Mouse (Mus musculus): Measurements from ENCODE around the gene Myl6b. TPM values are rescaled to one million over a fixed set of nuclear protein-coding genes. Genes with fewer than 3 reads are reported as not detected.

The Myl6b gene
- not detected for total RNA-seq (2023)

DNA sequence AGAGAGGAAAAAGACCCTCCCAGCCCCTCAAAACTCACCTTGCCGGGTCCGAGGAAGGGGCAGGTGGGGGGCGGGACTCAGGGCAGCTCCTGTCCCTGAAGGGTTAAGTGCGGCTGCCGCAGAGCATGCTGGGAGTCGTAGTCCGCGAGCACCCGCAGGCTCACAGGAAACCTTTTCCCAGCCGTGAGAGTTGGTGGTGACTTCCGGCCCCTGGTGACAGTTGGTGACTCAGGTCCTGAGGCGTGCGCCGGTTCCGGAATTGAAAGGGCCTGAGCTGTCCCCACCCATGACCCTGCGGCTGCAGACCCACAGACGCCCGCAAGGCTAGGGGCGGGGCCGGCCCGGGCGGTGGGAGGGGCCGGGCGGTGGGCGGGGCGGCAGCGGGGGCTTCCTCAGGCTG, at the start of gene Myl6b:
TSS of gene Myl6b (minus strand) at position 96 of the 400 bp plus-strand sequence.

DNA sequence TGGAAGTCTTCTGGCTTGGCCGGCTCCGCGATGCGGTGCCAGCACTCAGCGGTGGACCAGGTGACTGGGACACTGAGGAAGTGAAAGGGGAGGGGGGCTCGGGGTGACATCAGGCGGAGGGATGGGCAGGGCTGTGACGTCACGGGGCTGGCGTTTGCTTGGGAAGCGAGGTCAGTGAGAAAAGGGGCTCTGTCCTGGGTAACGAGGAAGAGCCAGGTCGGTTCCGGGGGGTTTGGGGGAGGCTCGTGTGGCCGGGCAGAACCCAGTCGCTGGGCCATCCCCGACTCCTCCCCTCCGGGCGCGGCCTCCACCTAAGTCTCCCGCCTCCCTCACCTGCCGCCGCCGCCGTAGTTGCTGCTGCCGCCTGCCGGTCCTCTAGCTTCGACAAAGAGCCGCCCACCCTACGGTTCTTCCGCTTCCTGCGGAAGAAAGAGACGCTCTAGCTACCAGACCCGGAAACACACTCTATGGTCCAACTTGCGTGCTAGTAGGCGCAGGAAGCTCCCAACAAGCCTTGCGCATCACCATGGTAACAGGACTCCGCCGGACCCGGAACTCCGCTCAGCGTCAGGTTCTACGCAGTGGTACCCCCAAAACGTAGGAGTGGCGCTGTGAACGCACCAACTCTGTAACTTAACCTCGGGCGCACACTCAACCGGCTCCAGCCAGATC, 49.0 kb upstream of the Myl6b start, which contains the start of gene Zc3h10:
TSS of gene Zc3h10 (minus strand) at position 414 of the 672 bp plus-strand sequence.

DNA sequence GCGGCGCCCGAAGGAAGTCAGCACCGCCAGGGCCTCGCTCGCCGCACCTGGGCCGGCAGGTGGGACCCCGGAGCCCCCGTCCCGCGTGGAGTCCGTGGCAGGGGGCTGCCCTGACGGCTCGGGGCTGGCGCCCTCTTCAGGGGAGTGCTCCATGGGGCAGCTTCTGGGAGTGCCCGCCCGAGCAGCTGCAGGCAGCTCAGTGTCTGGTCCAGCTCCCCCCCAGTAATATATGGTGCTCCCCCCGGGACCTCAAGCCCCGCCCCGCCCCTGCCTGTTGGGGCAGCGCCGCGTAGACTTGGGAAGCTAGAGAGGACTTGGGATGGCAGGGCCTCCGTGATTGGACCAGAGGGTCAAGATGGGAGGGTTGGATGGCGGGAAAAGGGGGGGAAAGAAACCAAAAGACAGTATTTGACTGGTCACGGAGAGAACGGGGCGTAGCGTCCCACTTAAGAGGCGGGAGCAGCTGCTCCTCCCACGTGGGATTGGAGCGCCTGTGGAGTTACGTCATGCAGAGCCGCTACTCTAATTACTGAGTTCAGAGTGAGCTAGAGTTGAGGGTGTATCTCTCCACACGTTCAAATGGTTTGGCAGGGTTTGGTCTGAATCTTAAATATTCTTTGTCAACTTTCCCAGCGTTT, 27.3 kb upstream of the Myl6b start, which contains the start of gene Esyt1:
TSS of gene Esyt1 (minus strand) at position 201 of the 638 bp plus-strand sequence.

GRCm38 (mm10) chr10:128493695-128494666, 4.5 kb downstream of the Myl6b start, which contains the start of gene Myl6:
Myl6 (minus strand) TSS chr10:128494145.

GRCm38 (mm10) chr10:128458719-128459408, 39.6 kb downstream of the Myl6b start, which contains the start of gene Smarcc2:
Smarcc2 (plus strand) TSS chr10:128459248.

Other genes with a start within 250 kb of the Myl6b start
- gene Apon, start 244.6 kb downstream of the Myl6b start, total RNA-seq (2023): not detected
- not detected for gene Apof, start 230.0 kb downstream of the Myl6b start, total RNA-seq (2023)
- 64.0 TPM for gene Stat2, start 228.1 kb downstream of the Myl6b start, total RNA-seq (2023)
- not detected for gene Il23a, start 199.9 kb downstream of the Myl6b start, total RNA-seq (2023)
- 41.8 TPM for gene Pan2, start 195.3 kb downstream of the Myl6b start, total RNA-seq (2023)
- 29.1 TPM for gene Cnpy2, start 176.2 kb downstream of the Myl6b start, total RNA-seq (2023)
- gene Cs, start 161.0 kb downstream of the Myl6b start, total RNA-seq (2023): 90.9 TPM
- gene Coq10a, start 129.7 kb downstream of the Myl6b start, total RNA-seq (2023): 27.2 TPM
- gene Ankrd52, start 121.6 kb downstream of the Myl6b start, total RNA-seq (2023): 51.7 TPM
- gene Slc39a5, start 97.5 kb downstream of the Myl6b start, total RNA-seq (2023): not detected
- 39.4 TPM for gene Nabp2, start 87.2 kb downstream of the Myl6b start, total RNA-seq (2023)
- gene Rnf41, start 87.0 kb downstream of the Myl6b start, total RNA-seq (2023): 28.5 TPM
- 126 TPM for gene Smarcc2, start 39.4 kb downstream of the Myl6b start, total RNA-seq (2023)
- gene Myl6, start 4.5 kb downstream of the Myl6b start, total RNA-seq (2023): 738 TPM
- 269 TPM for gene Esyt1, start 27.2 kb upstream of the Myl6b start, total RNA-seq (2023)
- gene Zc3h10, start 49.1 kb upstream of the Myl6b start, total RNA-seq (2023): 34.6 TPM
- 4,129 TPM for gene Rpl41, start 50.6 kb upstream of the Myl6b start, total RNA-seq (2023)
- gene Pa2g4, start 67.3 kb upstream of the Myl6b start, total RNA-seq (2023): 68.6 TPM
- gene Erbb3, start 91.0 kb upstream of the Myl6b start, total RNA-seq (2023): 1.3 TPM
- 1,438 TPM for gene Rps26, start 128.1 kb upstream of the Myl6b start, total RNA-seq (2023)
- 7.3 TPM for gene Ikzf4, start 147.3 kb upstream of the Myl6b start, total RNA-seq (2023)
- gene Suox, start 175.4 kb upstream of the Myl6b start, total RNA-seq (2023): 12.7 TPM
- 33.4 TPM for gene Rab5b, start 197.6 kb upstream of the Myl6b start, total RNA-seq (2023)
- 0.53 TPM for gene Pmel, start 205.5 kb upstream of the Myl6b start, total RNA-seq (2023)
- 33.1 TPM for gene Cdk2, start 206.3 kb upstream of the Myl6b start, total RNA-seq (2023)
- gene Dgka, start 246.2 kb upstream of the Myl6b start, total RNA-seq (2023): 936 TPM
- gene Pym1, start 249.2 kb upstream of the Myl6b start, total RNA-seq (2023): 69.8 TPM